Mouse (Mus musculus) liver, postnatal 0 days (tissue): ENCODE results near the gene Ptprj.
A peak's percentile ranks its signal among the peaks of the same experiment; 100 is the strongest.

ENCODE experiments used
- CTCF ChIP-seq: sonication (generic); IDR thresholded peaks from 2 replicates; pipeline ENCODE4 v1.5.1; 2016; ENCODE audit warnings: antibody characterized with exemption, low read depth
- EP300 ChIP-seq: IDR thresholded peaks from 2 replicates; pipeline ENCODE4 v1.6.1; 2016; ENCODE audit warnings: antibody characterized with exemption, low read depth, mild to moderate bottlenecking

GRCm38 (mm10) chr2:90542656-90543055, 37.8 kb downstream of the Ptprj start:
- no peak for TF ChIP-seq CTCF
- TF ChIP-seq EP300, result 0 out of 2 replicates have a peak, but pooled peaks have one; percentile 45
